Mouse (Mus musculus): ENCODE data around the gene Rab5b.
A peak's percentile ranks its signal among the peaks of the same experiment; 100 is the strongest.
"Not testable (repeated sequence)": the region's sequence is repeated elsewhere in the genome, so short reads cannot be mapped to it uniquely, and the experiment has no call there.

The Rab5b gene

DNA sequence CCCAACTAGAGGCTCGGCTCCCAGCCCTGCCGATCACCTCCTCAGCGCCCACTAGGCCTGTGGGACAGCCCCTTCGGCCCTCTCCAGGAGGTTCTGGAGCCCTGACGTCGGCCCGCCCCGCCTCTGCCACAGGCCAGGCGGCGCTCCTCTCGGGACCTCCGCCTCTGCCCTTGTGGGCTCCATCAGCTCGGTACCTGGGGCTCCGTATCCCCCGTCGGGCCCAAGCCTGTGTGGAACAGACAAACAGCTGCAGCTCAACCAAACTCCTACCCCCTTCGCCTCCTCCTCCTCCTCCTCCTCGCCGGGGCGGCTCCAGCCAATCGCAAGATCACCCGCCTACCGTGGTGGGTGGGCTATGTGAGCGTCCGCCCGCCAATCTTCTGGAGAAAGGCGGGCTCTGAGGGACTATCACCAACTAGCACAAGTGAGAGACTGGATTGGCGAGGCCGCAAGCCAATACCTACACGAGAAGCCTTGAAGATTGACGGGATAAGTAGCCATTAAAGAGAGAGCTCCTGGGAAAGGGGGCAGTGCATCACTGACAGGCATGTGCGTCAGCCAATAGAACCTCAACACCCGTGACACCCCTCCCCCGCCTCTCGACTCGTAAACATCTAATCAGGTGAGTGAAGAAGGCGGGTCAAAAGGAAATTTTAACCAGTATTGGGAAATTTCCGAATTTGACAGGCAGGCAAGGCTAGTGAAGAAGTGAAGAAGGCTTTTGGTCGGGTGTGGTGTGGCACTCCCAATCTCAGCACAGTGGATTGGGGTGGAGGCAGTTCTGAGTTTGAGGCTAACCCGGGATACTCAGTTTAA lies at the start of gene Rab5b:
TSS of gene Rab5b (minus strand) at position 273 of the 816 bp plus-strand sequence.
- peak; percentile 100 for DNase-seq (ENCODE audit: low read depth)

DNA sequence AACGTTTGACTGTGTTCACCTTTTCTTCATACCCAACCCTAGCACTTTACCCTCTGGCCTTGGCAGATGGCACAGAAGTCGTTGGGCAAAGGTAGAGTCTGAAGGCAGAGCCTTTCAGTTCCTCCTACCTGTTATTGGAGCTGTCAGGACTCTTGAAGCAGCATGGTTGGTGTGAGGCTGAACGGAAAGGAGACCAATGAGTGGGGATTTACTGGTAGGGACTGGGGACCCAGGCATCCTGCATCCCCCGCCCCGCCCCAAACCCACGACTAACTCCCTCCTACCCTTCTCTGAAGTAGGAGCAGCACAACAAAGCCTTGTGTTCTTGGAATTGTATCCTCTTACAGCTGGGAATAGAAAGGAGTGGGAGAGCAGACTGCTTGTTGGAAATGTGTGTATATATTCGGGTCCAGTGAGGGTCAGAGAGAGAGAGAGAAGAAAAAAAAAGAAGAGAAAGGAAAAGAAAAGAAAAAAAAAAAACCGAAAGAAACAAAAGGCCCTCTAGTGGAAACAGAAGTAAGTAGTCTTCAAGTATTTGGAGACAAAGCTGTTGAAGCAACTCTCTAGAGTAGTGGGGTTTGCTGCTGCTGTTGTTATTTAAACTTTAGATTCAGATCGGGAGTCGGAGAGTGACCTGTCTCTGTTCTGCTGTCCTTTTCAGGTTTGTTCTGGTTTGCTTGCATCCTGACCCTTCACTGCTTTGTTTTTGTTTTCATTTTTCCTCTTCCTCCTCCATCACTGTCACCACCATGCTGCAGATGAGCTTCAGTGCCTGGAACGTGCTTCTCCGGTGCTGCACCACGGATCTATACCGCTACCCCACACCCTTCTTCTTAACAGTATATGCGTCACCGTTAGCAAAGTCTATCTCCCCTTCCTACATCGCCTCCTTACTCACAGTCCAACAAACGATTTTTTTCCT lies 48.9 kb upstream of the Rab5b start, which contains the start of gene Dgka:
TSS of gene Dgka (minus strand) at position 176 of the 922 bp plus-strand sequence.
- peak; percentile 90 for DNase-seq (ENCODE audit: low read depth)

DNA sequence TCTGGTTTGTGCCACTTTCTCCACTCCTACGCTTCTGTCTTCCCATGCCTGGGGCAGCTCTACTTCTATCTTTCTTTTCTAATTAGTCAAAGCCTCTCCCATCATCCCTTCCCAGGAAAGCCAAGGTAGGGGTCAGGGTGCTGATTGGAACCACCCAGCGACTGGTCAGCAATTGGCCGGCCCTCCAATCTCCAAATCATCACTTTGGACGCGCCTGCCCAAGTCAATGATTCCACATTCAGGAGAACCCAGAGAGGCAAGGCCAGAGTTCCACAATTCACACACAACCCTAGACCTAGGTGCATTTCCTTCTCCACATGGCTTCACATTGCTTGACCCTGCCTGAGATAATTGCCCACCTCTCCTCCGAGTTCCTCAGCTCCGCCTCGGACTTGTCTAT lies 48.1 kb upstream of the Rab5b start:
- DNase-seq (ENCODE audit: low read depth): no peak

DNA sequence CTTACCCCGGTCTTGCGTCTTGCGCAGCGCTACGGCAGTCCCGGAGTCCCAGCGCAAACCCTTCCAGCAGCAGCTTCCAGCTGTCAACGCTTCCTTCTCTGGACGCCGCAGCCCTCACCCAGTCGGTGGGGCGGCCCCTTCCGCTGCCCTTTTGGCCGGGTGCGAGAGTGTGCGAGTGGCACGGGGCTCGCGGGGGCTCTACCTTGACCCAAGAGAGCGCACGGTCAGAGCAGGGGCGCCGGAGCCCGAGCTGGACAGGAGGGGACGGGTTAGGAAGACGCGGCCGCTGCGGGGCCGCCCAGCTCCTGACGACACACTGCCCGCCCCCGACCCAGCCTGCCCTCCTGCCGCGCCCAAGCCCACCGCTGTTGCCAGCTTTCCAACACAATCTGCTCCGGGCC lies 47.7 kb upstream of the Rab5b start:
- peak; percentile 68 for DNase-seq (ENCODE audit: low read depth)

DNA sequence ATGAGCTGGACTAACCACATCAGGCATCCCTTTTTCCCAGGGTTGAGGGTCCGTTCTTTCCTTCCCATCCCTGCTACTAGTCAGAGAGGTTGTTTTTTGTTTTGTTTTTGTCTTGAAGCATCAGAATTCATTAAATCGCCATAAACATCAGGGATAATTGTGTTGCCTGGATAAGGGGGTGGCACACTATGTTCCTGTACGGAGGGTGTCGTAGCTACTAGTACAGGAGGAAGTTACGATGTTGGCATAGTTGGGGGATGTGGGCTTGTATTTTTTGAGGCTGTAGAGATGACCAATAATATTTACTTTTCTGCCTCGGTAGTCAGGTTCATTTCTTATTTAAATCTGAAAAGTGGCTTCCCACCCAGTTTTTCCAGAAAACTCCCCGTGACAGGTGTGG lies 47.2 kb upstream of the Rab5b start:
- peak; percentile 61 for DNase-seq (ENCODE audit: low read depth)

DNA sequence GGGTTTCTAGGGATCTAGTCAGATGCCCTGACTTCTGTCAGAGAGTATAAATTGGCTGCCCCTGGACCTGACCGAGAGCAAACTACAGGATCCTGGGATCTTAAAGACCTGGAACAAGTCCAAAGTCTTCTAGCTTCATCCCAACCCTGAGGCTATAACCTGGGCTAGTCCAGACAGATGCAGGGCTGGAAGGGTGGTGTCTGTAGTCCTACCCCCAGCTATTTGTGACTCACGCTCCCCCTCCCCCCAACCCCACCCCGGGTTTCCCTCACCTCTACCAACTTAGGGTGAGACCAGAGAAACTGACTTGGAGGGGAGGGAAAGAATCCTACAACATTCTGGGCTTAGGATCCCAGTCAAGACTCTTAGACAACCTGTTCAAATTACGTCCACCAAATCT lies 46.6 kb upstream of the Rab5b start:
- no peak for DNase-seq (ENCODE audit: low read depth)

DNA sequence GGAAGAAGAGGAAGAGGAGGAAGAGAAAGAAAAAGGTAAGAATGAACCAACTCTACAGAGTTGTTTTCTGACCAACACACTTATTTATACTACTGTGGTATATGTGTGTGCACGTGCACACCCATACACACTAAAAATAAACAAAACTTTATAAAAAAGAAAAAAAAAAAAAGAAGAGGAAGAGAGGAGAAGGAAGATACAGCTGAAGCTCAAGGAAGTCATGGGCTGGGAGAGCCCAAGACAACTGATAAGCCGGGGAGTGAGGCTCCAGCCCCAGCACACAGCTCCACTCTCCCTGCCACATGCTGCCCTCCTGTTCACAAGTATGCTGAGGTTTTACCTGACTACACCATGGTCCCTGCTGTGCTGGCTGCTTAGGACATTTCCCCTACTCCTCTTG lies 44.2 kb upstream of the Rab5b start:
- peak; percentile 43 for DNase-seq (ENCODE audit: low read depth)

DNA sequence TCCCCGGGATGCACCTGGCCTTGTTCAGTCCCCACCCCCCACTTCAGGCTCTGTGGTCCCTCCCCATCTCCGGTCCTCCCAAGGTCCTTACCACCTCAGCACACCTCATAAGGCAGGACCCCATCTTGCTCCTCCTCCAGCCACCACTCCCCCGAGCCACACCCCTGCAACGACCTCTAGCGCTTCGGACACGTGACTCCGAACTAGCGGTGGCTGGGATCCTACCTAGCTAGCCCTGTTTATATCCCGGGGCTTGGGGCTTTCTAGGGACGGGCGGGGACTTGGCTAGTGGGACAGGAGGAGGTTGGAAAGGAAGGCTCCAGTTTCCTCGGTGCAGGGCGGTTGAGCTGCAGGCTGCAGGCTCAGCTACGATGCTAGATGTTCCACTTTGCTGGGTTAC lies 41.4 kb upstream of the Rab5b start:
- DNase-seq (ENCODE audit: low read depth): no peak

DNA sequence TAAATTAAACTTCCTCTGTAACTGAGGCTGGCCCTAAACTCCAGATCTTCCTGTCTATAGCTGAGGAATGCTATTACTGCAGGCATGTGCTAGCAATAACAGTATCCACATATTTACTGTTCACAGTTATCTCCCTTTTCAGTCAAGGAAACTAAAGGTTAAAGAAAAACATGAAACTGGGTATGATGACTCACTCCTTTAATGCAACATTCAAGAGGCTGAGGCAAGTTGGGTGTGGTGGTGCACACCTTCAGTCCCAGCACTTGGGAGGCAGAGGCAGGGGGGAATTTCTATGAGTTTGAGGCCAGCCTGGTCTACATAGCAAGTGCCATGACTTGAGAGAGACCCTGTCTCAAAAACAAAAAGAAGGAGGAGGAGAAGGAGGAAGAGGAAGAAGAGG lies 35.9 kb upstream of the Rab5b start:
- DNase-seq (ENCODE audit: low read depth): no peak

DNA sequence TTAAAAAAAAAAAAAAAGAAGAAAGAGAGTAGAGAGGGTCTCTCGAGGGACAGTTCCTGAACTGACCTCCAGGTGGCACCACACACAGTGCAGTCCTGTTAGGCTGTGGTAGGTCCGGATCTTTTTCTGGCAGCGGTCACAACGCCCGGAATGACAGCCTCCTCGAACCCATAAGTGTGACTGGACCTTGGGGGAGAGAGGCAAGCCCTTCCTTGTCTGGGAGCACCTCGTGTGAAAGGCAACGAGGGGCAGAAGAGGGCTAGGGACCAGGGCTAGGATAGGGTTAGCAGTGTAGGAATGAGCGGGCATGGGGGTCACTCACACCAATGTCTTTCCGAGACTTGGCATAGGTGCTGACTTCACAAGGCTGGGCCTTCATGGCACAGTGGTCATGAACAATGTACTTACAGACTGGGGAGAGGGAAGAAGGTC lies 35.0 kb upstream of the Rab5b start:
- peak; percentile 80 for DNase-seq (ENCODE audit: low read depth)

DNA sequence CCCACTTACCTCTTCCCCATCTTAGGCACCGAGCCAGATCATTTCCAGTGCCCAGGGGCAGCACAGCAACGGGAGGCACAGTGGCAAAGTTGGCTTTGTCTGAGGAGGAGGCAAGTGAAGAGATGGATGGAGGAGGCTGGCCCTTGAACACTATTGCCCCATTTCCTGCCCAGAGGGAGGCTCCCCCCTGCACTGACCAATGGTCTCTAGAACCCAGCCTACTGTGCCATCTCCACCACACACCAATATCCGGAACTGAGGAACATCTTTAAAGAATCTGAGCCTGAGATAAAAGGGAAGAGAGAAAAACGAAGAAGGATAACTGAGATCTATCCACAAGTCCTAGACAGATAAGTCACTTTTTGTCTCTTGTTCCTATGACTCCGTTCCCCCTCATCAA lies 32.0 kb upstream of the Rab5b start:
- no peak for DNase-seq (ENCODE audit: low read depth)

DNA sequence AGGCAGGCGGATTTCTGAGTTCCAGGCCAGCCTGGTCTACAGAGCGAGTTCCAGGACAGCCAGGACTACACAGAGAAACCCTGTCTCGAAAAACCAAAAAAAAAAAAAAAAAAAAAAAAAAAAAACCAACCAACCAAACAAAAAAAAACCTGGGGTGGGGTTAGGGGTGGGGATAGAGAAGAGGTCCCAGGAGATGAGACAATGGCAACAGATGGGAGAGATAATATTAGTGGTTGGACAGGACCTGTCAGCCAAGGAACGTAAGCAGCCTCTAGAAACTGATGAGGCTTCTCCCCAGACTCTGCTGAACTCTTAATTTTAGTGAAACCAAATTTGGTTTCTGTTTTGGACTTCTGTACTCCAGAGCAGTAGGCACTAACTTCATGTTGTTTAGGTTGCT lies 29.4 kb upstream of the Rab5b start:
- DNase-seq (ENCODE audit: low read depth): not testable (repeated sequence)

DNA sequence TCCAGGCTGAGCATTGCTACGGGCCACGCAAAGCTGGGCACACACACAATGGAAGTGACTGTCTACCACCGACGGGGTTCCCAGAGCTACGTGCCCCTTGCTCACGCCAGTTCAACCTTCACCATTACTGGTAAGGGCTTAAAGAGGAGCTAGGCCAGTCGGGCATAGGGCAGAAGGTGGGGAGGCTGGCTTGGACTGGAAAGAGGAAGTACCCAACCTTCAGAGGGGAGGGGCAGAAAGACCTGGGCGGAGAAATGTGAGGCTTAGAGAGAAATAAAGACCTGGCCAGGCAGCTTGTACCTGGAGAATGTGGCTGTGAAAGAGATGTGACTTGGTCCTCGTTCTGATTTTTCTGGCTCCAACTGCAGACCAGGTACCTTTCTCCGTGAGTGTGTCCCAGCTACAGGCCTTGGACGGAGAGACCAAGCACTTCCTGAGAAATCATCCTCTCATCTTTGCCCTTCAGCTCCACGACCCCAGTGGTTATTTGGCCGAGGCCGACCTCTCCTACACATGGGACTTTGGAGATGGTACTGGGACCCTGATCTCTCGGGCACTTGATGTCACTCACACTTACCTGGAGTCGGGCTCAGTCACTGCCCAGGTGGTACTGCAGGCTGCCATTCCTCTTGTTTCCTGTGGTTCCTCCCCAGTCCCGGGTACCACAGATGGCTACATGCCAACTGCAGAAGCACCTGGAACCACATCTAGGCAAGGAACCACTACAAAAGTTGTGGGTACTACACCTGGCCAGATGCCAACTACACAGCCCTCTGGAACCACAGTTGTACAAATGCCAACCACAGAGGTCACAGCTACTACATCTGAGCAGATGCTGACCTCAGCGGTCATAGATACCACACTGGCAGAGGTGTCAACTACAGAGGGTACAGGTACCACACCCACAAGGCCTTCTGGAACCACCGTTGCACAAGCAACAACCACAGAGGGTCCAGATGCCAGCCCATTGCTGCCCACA lies 19.8 kb upstream of the Rab5b start:
- peak; percentile 88 for DNase-seq (ENCODE audit: low read depth)

DNA sequence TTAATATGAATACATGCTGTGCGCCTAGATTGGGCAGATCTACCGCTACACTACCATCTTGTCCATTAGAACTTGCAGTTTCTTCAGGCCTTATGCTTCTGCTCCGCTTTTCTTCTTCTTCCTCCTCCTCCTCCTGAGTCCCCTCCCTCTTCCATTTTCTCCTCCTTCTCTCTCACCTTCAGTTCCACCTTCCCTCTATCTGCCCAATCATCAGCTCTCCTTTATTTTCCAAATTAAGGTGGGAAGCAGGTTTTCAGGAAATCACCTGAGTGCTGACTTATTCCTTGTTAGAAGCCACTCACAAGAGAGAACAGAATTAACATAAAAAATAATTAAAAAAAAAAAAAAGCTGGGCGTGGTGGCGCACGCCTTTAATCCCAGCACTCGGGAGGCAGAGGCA lies 15.3 kb upstream of the Rab5b start:
- DNase-seq (ENCODE audit: low read depth): not testable (repeated sequence)

DNA sequence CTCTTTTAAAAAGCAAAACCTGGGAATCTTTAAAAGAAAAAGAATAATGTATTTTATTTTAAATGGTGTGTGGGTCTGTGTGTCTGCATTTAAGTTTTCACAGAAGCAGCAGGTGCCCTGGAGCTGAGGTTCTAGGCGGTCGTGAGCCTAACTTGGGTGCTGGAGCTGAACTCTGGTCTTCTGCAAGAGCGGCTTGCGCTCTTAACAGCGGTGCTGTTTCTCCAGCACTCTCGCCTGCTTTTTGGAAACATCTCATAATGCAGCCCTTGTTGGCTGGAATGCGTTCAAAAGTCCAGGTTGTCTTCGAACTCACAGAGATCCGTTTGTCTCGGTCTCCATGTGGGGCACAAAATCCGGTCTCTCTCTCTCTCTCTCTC lies 9.2 kb upstream of the Rab5b start:
- DNase-seq (ENCODE audit: low read depth): no peak

DNA sequence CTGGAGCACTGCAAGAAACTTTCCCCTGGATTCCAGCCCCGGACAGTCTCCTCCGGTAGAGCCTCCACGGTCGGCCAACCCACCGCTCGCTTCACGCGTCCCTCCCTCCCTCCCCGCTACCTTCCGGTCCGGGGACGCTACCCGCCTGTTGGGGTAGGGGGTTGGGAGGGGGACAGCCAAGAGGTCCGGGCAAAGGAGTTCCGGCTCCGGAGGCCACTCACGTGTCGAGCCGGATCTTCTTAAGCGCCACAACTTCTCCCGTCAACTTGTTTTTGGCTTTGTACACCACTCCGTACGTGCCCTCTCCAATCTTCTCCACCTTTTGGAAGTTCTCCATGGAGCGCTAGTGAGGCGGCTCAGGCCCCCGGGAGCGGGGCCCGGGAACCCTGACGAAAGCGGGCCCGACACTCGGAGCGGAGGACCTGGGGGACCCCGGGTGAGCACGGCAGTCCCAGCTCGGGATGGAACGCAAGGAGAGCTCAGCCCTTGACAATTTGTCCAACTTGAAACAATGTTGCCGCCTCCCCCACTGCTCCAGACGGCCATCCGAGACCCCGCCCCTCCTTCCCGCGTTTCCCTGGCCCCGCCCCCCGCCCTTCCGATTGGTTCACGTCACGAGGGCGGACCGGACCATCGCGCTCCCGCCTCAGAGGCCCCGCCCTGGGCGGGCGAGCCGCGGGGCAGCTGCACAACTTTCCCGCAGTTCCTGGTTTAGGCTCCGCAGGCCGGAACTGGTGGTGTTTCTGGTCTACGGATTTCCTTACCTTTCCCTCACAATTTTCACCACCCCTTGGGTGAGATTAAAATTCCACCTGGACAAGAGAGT lies 8.6 kb upstream of the Rab5b start, which contains the start of gene Cdk2:
TSS of gene Cdk2 (minus strand) at position 541 of the 826 bp plus-strand sequence.
- peak; percentile 95 for DNase-seq (ENCODE audit: low read depth)

DNA sequence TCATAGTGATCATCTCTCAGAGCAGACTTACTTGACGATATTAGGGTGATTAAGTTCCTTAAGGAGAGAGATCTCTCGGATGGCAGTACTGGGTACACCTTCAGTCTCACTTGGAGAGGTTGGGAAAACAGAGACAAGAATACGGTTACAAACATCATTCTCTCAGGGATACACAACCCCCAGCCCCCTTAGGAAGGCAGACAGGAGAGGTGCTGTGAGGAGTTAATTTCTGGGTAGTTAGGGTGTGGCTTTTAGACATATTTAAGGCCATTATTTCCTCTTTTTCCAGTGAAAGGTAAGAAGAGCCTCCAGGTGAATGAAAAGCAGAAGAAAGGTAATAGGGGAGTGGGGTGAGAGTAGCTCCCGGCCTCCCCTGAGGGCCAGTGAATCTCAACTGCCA lies 7.8 kb upstream of the Rab5b start, which contains the start of gene Pmel:
TSS of gene Pmel (plus strand) at position 301 of the 400 bp plus-strand sequence.
- DNase-seq (ENCODE audit: low read depth): no peak

DNA sequence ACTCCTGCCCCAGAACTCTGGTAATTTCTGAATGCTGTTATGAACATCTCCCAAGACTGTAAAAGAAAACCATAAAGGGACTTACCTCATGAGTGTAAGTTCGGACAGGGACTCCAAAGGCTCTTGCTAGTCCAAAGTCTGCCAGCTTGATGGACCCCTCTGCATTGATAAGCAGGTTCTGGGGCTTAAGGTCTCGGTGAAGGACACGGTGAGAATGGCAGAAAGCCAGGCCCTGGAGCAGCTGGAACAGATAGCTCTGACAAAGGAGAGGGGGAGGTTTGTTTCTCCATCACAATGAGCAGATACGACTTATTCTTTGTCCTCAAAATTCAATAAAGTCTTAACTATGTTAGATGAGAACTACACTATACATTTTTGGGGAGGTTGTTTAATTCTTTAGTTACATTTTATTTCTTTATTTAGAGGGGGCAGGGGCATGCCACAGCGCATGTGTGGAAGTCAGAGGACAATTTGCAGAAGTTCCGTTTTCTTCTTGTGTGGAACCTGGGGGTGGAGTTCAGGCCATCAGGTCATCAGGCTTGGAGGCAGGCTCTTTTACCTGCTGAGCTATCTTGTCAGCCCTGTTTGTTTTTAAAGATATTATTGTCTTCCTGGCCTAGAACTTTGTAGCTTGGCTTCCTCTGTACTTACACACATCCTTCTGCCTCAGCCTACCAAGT lies 6.4 kb upstream of the Rab5b start:
- no peak for DNase-seq (ENCODE audit: low read depth)

DNA sequence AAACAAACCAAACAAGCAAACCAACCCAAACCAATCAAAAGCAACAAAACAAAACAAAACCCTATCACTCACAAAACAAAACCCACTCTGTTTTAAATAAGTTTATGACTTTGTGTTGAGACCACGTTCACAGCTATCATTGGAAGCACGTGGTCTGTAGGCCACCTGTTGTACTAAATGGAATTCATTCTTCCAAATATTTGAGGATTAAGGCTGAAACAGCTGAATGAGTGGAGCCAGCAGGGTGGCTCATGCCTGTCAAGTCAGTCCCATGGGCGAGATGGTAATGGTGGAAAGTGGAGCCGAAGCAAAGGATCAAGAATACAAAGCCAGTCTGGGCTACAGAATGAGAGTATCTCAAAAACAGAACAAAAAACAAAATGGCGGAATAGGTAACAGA lies 4.6 kb upstream of the Rab5b start:
- DNase-seq (ENCODE audit: low read depth): no peak

DNA sequence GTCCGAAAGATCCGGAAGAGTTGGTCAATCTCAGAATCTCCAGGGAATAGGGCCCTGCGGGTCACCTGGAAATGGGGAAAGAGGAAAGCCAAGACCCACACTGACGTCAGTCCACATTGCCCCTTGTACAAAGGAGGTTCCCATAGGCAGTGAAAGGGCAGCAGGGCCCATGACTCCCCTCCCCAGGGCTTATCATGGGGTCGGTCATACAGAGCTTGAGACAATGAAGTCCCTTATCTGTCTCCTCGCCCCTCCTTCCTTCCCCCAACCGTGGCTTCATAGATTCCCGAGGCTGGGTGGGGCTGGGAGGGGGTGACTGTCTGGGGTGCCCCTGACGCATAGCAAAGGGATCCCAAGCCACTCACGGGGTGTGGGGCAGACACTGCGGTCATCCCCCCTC lies 3.5 kb upstream of the Rab5b start:
- no peak for DNase-seq (ENCODE audit: low read depth)

Measured in induced T-regulatory cell, adult 2 months (primary cell).